Comparison of ENCODE assay signal across 16 mouse cellular contexts in the genomic region with DNA sequence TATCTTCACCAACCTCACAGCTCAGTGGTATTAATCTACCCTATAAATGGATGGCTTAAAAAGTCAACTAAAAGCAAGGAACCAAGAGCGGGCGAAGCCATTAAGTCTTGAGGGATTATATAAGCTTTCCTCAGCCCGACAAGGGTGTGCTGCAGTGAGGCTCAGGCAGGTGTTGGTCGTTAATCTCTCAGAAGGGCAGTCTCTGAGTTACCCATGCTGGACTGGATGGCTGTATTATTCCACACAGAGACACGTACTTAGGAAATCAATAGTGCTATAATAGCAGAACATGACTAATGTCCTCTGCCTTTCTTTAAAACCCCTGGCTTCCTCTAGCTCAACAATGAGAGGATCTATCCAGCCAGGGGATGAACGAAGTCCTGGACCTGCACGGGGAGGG. TPM values are rescaled to one million over a fixed set of nuclear protein-coding genes. Genes with fewer than 3 reads are reported as not detected.
"Had no signal": no experiment of that assay in that cellular context is flagged by ENCODE, and none has a peak within 500 bp of the region (broad histone marks: within the 10 kb centered on the region; RNA-seq: fewer than 3 reads in every experiment).

No protein-coding gene starts in this region.

- DNase-seq: kidney, adult 11 months; kidney, adult 9 months; kidney, postnatal 10 days; kidney, postnatal 4 days; liver; liver, embryonic 13.5 days; liver, postnatal 0 days; lung, postnatal 14 days; thymus, postnatal 36 days had no signal

- H3K4me1 ChIP-seq: limb, embryonic 12.5 days; liver, embryonic 13.5 days; lung, embryonic 15.5 days; midbrain, embryonic 15.5 days had no signal

- ATAC-seq: liver, postnatal 0 days; midbrain, embryonic 15.5 days had no signal

- H3K4me3 ChIP-seq: limb, embryonic 12.5 days; liver, embryonic 13.5 days; lung, embryonic 15.5 days; megakaryocyte, embryonic 14.5 days; midbrain, embryonic 15.5 days had no signal

- H3K4me2 ChIP-seq: limb, embryonic 12.5 days; liver, embryonic 13.5 days; lung, embryonic 15.5 days; midbrain, embryonic 11.5 days; midbrain, embryonic 15.5 days had no signal

- H3K27me3 ChIP-seq: limb, embryonic 12.5 days; liver, embryonic 13.5 days; lung, embryonic 15.5 days; megakaryocyte, embryonic 14.5 days; midbrain, embryonic 15.5 days had no signal

- H3K36me3 ChIP-seq: midbrain, embryonic 15.5 days had no signal

- H3K9ac ChIP-seq: limb, embryonic 12.5 days; liver, embryonic 13.5 days; liver, postnatal 0 days; lung, embryonic 15.5 days; midbrain, embryonic 15.5 days had no signal

- H3K27ac ChIP-seq: limb, embryonic 12.5 days; liver, embryonic 13.5 days; lung, embryonic 15.5 days; macrophage; midbrain, embryonic 15.5 days had no signal

- H3K9me3 ChIP-seq: limb, embryonic 12.5 days; liver, embryonic 13.5 days; lung, embryonic 15.5 days; megakaryocyte, embryonic 14.5 days; midbrain, embryonic 15.5 days had no signal

RNA-seq across cellular contexts. Expression of a gene that starts 19.4 kb away (rescaled TPM):
- total RNA-seq: monocyte, adult 5-6 weeks had no signal
